Mouse (Mus musculus): ENCODE measurements around the gene Otog. TPM values are rescaled to one million over a fixed set of nuclear protein-coding genes. Genes with fewer than 3 reads are reported as not detected.

Gene Otog
- total RNA-seq, 1 experiment from 2014 or later = 0.04 TPM

Other genes starting within 250 kb of the Otog start
- 0.90 and 15.1 TPM in 2 replicates for gene Abcc6, start 210.7 kb upstream of the Otog start, total RNA-seq (2021)
- 53.0 and 60.3 TPM in 2 replicates for gene Nomo1, start 207.3 kb upstream of the Otog start, total RNA-seq (2021)
- 1.0 and 1.3 TPM in 2 replicates for gene Kcnj11, start 140.2 kb upstream of the Otog start, total RNA-seq (2021)
- gene Abcc8, start 61.0 kb upstream of the Otog start, total RNA-seq (2021) = 0.45 and 0.93 TPM in 2 replicates
- gene Ush1c, start 2.5 kb upstream of the Otog start, total RNA-seq (2021) = 2.7 and 4.7 TPM in 2 replicates
- not detected in 2 replicates for gene Myod1, start 135.5 kb downstream of the Otog start, total RNA-seq (2021)
- gene Kcnc1, start 155.5 kb downstream of the Otog start, total RNA-seq (2021) = 0.44 and 0.56 TPM in 2 replicates

Measured in adrenal gland, postnatal 14 days (tissue).